Mouse (Mus musculus) stomach, postnatal 0 days (tissue): ENCODE measurements around the gene Slc26a5.

Source experiments
- CTCF ChIP-seq: IDR thresholded peaks from 2 replicates; pipeline ENCODE4 v1.5.1; 2016; ENCODE audit warnings: antibody characterized with exemption, low read depth, mild to moderate bottlenecking, moderate library complexity
- EP300 ChIP-seq: optimal IDR thresholded peaks from 2 replicates; pipeline ENCODE3; 2016; ENCODE audit warnings: antibody characterized with exemption

GRCm38 (mm10) chr5:21846616-21847290, 18.7 kb downstream of the Slc26a5 start:
- TF ChIP-seq CTCF (no peak), EP300 (no peak)
